Mouse (Mus musculus): ENCODE measurements around the gene Nfe2l1. TPM values are rescaled to one million over a fixed set of nuclear protein-coding genes. Genes with fewer than 3 reads are reported as not detected.

Gene Nfe2l1
- polyA plus RNA-seq, 1 experiment: 184 TPM

DNA sequence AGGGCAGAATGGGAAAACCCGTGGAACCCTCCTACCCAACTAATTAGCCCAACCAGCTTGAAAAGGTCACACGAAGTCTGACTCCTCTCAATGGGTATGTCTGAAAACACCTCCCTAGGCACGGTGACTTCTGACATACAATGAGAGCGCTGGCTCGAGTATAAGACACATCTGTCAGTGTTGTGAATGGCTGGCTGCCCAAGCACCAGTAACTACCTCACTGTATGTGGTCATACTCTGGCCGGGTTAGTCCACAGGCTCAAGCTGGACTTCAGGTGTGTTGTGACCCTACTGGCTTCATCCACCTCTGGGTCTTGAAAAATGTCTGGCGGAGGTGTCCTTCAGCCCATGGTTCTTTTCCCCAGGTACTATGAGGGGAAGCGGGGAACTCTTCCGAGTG lies 18.9 kb upstream of the Nfe2l1 start:
- no peak for DNase-seq (ENCODE audit: extremely low spot score in 1 of 2, low spot score in 1 of 2)

- DNase-seq (ENCODE audit: extremely low spot score in 1 of 2, low spot score in 1 of 2): no peak
Observed at GRCm38 (mm10) chr11:96847240-96847639, 17.5 kb upstream of the Nfe2l1 start.

GRCm38 (mm10) chr11:96843627-96844026 lies 13.9 kb upstream of the Nfe2l1 start:
- DNase-seq (ENCODE audit: extremely low spot score in 1 of 2, low spot score in 1 of 2): no peak

DNA sequence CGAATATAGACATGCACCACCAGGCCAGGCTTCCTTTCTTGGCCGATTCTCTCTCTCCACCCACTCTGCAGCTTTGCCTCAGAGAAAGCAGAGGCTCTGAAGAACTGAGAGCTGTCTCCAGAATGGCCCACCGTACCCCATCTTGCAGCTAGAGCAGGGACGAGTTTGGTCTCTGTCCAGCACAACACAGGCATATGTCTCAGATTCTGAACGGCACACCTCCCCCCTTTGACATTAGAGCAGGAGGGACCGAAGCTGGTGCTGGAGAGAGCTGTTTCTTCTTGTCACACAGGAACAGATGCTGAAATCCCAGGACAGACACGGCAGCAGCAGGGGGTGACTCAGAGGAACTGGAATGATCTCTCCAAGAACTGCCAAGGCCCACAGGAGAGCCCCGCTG lies 10.5 kb upstream of the Nfe2l1 start:
- DNase-seq (ENCODE audit: extremely low spot score in 1 of 2, low spot score in 1 of 2): peak; percentile 72 to 79

DNA sequence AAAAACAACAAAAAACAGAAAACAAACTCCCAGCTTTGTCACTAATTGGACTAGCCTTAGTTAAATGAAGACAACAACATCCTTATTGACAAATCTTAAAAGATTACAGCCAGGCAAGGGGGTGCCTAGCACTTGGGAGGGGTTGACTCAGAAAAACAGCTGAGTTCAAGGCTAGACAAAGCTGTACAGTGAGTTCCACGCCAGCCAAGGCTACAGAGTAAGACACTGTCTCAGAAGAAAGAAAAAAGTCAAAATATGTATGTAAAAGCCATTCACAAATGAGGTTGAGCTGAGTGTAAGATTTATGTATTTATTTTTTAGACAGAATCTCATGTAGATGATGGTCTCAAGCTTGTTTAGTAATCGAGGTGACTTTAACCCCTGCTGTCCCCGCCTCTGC lies 10.1 kb upstream of the Nfe2l1 start:
- no peak for DNase-seq (ENCODE audit: extremely low spot score in 1 of 2, low spot score in 1 of 2)

DNA sequence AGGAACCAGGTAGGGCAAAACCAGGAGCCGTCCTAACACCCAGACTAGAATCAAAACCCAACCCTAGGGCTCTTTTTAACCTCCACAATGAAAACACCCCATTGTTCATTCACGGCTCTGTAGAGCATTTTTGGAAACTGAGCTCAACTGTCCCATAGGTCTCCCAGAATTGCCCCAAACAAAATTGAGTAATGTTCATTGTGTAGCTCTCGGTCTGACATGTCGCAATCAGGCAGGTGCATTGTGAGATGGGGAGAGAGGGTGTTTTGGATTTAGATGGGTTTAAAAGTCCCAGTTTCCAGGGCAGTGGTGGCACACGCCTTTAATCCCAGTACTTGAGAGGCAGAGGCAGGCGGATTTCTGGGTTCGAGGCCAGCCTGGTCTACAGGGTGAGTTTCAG lies 9.7 kb upstream of the Nfe2l1 start:
- DNase-seq (ENCODE audit: extremely low spot score in 1 of 2, low spot score in 1 of 2): no peak

DNA sequence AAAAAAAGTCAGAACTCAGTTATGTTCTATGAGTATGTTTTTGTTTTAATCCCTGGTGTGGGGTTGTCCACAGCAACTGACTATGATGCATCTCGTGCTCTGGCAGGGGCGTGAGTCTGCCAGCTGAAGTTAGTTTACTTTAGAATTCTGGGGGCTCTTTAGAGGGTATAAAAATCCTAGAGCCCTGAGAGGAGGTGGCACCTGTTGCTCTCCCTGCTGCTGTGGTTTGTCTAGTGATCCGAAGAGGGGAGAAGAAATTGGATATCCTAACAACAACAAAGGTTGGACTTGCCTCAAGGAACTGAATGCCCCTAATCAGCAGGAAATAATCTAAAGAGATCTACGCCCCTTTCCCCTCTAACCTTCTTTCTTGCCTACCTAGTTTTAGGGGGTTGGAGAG lies 8.6 kb upstream of the Nfe2l1 start:
- no peak for DNase-seq (ENCODE audit: extremely low spot score in 1 of 2, low spot score in 1 of 2)

- no peak for DNase-seq (ENCODE audit: extremely low spot score in 1 of 2, low spot score in 1 of 2)
Observed at GRCm38 (mm10) chr11:96837298-96837697, 7.5 kb upstream of the Nfe2l1 start.

GRCm38 (mm10) chr11:96834127-96834526 lies 4.4 kb upstream of the Nfe2l1 start:
- DNase-seq (ENCODE audit: extremely low spot score in 1 of 2, low spot score in 1 of 2): no peak

DNA sequence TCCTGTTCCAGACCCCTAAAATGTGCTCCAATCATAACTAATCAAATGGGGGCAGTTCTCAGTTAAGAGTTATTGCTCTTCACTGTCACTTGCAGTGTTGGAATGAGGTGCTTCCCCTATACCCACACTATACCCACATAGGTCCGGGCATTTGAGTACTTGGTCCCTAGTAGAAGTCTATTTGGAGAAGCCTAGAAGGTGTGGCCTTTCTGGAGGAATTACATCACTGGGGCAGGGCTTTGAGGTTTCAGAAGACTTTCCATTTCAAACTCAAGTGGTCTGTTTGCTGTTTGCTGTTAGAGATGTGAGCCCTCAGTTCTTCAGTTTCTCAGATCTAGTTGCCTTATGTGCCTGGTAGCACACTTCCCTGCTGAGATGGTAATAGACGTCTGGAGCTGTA lies 3.2 kb upstream of the Nfe2l1 start:
- DNase-seq (ENCODE audit: extremely low spot score in 1 of 2, low spot score in 1 of 2): no peak

GRCm38 (mm10) chr11:96832541-96832940 lies 2.8 kb upstream of the Nfe2l1 start:
- DNase-seq (ENCODE audit: extremely low spot score in 1 of 2, low spot score in 1 of 2): no peak

DNA sequence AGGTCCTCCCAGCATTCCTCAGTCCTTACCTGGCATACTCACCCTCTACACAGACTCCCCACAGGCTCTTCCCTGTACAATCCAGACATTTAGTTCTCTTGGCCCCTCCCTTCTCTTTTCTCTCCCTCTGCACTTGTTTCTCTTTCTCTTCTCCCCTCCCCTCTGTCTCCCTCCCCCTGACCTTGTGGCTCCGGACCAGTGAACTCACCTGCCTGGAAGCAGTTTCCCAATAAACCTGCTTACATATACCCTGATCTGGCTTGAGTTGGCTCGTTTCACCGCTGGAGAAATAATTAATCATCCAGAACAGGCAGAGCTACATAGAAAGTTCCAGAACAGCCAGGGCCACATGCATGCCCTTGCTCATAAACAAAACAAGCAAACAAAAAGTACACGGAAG lies 1.7 kb upstream of the Nfe2l1 start:
- no peak for DNase-seq (ENCODE audit: extremely low spot score in 1 of 2, low spot score in 1 of 2)

- no peak for DNase-seq (ENCODE audit: extremely low spot score in 1 of 2, low spot score in 1 of 2)
Observed at GRCm38 (mm10) chr11:96830539-96831216, 910 bp upstream of the Nfe2l1 start.

GRCm38 (mm10) chr11:96829403-96829812 lies 360 bp downstream of the Nfe2l1 start:
- peak; percentile 46 to 62 for DNase-seq (ENCODE audit: extremely low spot score in 1 of 2, low spot score in 1 of 2)

- no peak for DNase-seq (ENCODE audit: extremely low spot score in 1 of 2, low spot score in 1 of 2)
Observed at GRCm38 (mm10) chr11:96828881-96829280, 887 bp downstream of the Nfe2l1 start.

DNA sequence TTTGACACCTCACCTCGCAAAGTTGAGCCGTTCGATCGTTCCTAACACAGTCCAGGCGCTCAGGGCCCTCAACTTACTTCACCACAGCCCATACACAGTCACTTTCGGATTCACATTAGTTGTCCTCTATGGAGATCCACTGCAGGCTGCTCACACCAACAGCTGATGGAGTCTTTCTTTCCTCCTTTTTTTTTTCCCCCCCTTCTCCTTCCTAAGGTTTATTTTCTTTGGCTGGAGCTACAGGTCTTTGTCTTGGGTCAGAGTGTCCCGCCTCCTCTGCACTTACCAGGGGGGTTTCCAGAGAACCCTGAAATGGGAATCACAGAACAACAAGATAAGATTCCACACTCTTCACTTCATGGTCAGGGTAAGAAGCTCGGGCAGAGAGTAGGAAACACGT lies 1.9 kb downstream of the Nfe2l1 start:
- DNase-seq (ENCODE audit: extremely low spot score in 1 of 2, low spot score in 1 of 2): no peak

DNA sequence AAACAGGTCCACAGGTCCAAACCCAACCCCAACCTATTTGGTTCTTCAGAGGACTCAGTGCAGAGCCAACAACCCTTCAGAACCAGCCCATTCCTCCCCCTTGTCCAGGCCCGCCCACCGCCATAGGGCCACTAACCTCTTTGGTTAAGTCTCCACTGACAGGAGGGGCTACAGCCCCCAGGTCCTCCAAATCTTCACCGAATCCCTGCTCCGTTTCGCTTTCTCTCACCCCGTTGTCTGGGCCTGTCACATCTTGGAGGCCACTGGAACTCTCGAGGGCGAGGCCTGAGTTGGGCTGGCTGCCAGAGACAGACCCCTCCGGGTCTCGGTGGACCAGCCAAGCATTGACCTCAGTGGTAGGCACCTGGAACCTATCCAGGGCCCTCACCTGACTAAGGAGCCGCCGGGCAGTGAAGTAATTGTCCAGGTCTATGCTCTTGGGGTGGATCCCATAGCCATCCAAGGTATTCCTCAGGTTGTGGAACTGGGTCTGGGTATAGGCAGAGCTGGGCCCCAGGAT lies 2.6 kb downstream of the Nfe2l1 start:
- DNase-seq (ENCODE audit: extremely low spot score in 1 of 2, low spot score in 1 of 2): no peak

- no peak for DNase-seq (ENCODE audit: extremely low spot score in 1 of 2, low spot score in 1 of 2)
Observed at GRCm38 (mm10) chr11:96826481-96826880, 3.3 kb downstream of the Nfe2l1 start.

DNA sequence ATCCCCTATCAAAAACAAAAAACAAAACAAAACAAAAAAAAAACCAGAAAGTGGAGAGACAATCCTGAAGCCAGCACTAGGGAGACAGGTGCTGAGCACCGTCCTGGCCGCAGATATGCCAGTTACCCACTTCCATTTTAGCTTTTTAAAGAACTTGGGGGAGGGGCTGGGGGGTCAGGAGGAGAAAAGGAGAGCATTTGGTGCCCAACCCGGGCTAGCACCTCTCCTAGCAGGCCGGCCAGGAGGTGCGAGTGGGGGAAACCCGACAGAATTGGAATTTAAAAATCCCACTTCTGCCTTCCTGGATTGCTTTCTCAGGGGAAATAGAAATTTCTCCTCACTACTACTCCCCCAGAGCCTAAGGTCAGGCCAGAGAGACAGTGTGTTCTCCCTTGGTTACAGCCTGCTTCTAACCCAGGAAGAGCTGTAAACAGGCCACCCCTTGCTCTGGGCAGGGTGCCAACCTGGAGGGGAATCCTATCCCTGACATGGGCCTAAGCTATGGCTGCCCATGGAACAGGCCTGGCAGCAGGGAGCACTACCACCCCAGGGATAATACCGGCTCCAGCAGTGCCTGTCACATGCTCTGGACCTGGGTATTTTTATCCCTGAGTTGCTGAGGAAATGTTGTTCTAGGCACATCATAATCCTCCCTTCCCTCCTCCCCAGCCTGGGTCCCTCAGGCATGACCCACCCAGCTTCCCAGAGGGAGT lies 4.8 kb downstream of the Nfe2l1 start:
- peak in 1 of 2 experiments; percentile 53 for DNase-seq (ENCODE audit: extremely low spot score in 1 of 2, low spot score in 1 of 2)

DNA sequence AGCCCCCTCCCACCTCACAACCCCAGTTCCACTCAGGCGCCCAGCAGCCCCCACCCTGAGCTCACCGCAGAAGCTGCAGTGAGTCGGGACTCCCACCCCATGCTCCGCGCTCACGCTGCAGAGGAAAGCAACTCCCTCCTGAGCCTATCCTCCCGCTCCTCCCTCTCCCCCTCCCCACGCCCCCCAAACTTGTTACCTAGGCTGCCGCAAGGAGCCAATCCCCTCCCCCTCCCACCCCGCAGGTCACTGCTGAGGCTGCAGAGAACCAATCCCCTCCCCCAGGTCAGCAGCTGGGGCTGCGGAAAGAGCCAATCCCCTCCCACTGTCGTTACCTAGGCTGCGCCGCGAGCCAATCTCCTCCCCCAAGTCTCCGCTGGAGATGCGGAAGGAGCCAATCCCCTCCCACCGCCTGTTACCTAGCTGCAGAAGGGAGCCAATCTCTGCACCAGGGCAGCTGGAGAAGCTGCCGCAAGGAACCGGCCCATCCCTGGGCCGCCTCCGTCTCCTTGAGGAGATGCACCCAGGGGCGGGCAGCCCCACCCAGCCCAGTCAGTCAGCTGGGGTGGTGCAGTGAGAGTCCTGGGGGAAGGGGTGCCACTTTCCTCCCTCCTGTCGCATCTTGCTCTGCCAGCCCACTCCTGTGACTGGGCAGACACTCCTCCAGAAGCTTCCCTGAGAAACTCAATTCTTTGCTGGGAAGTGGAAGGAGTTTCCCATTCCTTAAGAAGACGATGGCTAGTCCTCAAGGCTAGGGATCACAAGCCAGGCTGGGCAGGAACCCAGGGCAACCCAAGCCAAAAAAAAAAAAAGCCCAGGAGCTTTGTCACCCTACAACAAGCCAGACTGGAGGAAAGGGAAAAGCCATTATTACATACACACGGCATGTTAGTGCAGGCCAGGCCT lies 5.6 kb downstream of the Nfe2l1 start:
- DNase-seq (ENCODE audit: extremely low spot score in 1 of 2, low spot score in 1 of 2): peak; percentile 91

- no peak for DNase-seq (ENCODE audit: extremely low spot score in 1 of 2, low spot score in 1 of 2)
Observed at GRCm38 (mm10) chr11:96823471-96823837, 6.3 kb downstream of the Nfe2l1 start.
